8 mouse cellular contexts compared by ENCODE assay signal in the genomic region with DNA sequence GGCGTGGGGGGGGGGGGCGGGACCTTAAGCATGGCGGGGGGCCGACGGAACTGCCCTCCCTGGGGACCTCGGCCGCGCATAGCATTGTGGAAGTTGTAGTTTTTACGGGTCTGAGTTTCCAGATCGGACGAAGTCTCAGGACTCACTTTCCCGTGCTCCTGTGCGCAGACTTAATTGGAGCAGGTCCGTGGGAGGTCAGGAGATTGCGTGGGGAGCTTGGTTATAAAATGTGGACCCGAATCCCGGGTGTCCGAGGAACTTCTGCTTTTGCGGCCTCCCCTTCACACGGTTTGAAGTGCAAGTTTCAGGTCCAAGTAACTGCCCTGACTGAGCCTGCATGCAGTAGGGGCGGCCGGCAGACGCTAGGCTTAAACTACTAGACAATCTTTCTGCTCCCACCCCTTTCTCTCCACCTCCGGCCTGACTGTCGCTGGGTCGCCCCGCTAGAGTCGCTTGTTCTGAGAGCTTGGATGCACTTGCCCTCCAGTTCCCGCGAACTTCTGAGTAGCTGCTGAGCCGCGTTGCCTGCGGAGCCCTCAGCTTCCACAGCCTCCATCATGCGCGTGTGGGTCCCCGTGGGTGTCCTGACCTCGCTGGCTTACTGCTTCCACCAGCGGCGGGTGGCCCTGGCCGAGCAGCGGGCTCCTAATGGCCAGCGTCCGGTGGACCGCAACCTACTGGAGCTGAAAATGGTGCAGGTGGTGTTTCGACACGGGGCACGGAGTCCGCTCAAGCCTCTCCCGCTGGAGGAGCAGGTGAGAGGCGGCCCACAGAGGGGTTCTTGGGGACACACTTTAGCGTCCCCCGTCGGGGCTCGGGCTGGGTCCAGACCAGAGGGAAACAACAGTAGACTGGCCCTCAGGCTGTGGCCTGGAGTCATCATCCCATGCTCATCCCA. TPM values are rescaled to one million over a fixed set of nuclear protein-coding genes. Genes with fewer than 3 reads are reported as not detected.
A peak's percentile ranks its signal among the peaks of the same experiment; 100 is the strongest.
DNase-seq lines count a peak whose midpoint lies in the region; ATAC-seq and TF ChIP-seq lines count a peak whose summit lies in the region.

Acp6 (plus strand) TSS at position 167 of the 898 bp plus-strand sequence.

- peak within 1 kb of the TSS; percentile 95 for H3K4me3 ChIP-seq in E14TG2a.4 (replicated peaks; ENCODE audit: low read length)
- peak within 1 kb of the TSS; percentile 75 for H3K4me3 ChIP-seq in forebrain, embryonic 13.5 days
- H3K4me3 ChIP-seq in liver, postnatal 0 days (ENCODE audit: low read depth, low read length): peak within 1 kb of the TSS; percentile 87
- peak within 1 kb of the TSS; percentile 54 for H3K4me3 ChIP-seq in neural tube, embryonic 14.5 days (ENCODE audit: low read depth, low read length)

- intact Hi-C loops in heart, postnatal 10 days (cut with DNase I): loop anchor here (10.0 kb wide), 1 partner anchor 1246 kb away; no protein-coding TSS in a partner anchor

- WGBS in forebrain, embryonic 13.5 days: under 1% methylated on average over 54 of the region's 54 CpGs
- WGBS in large intestine, adult 2 months: under 1% methylated on average over 54 of the region's 54 CpGs
- under 1% methylated on average over 54 of the region's 54 CpGs for WGBS in liver, postnatal 0 days (ENCODE audit: insufficient replicate concordance)
- under 1% methylated on average over 54 of the region's 54 CpGs for WGBS in neural tube, embryonic 14.5 days

- H3K9ac ChIP-seq in forebrain, embryonic 13.5 days: peak within 1 kb of the TSS; percentile 78
- peak within 1 kb of the TSS; percentile 85 for H3K9ac ChIP-seq in liver, postnatal 0 days (replicated peaks)
- peak within 1 kb of the TSS; percentile 54 for H3K9ac ChIP-seq in neural tube, embryonic 14.5 days (replicated peaks; ENCODE audit: low read depth, low read length)

- peak; percentile 88 for DNase-seq in c-Kit-positive CD71-positive TER-119-positive erythroid progenitor cells, embryonic 14.5 days (ENCODE audit: low spot score)
- peak; percentile 93 to 94 for DNase-seq in heart, postnatal 10 days
- DNase-seq in large intestine, adult 2 months (ENCODE audit: low read depth, low spot score): peak; percentile 92
- peak; percentile 89 for DNase-seq in liver, postnatal 0 days
- DNase-seq in testis, postnatal 10 days (ENCODE audit: low spot score): peak; percentile 91

- peaks cover 50% of the 10 kb centered on the region for H3K4me1 ChIP-seq in E14TG2a.4 (replicated peaks; ENCODE audit: low read depth, low read length)
- peaks cover 22% of the 10 kb centered on the region for H3K4me1 ChIP-seq in forebrain, embryonic 13.5 days
- H3K4me1 ChIP-seq in liver, postnatal 0 days (ENCODE audit: insufficient read depth): peaks cover 17% of the 10 kb centered on the region
- no peaks in the 10 kb centered on the region for H3K4me1 ChIP-seq in neural tube, embryonic 14.5 days (ENCODE audit: control insufficient read depth, insufficient read depth, low read length)

- peak within 1 kb of the TSS; percentile 69 for H3K27ac ChIP-seq in forebrain, embryonic 13.5 days
- H3K27ac ChIP-seq in liver, postnatal 0 days (ENCODE audit: low read depth): peak within 1 kb of the TSS; percentile 86
- H3K27ac ChIP-seq in neural tube, embryonic 14.5 days (ENCODE audit: low read depth, low read length): peak within 1 kb of the TSS; percentile 48

- peak within 1 kb of the TSS; percentile 90 for H3K4me2 ChIP-seq in forebrain, embryonic 13.5 days
- peak within 1 kb of the TSS; percentile 87 for H3K4me2 ChIP-seq in liver, postnatal 0 days (ENCODE audit: low read depth, low read length)
- H3K4me2 ChIP-seq in neural tube, embryonic 14.5 days (ENCODE audit: low read depth, low read length): peak within 1 kb of the TSS; percentile 77

- no peaks in the 10 kb centered on the region for H3K9me3 ChIP-seq in E14TG2a.4 (ENCODE audit: low read length)
- H3K9me3 ChIP-seq in forebrain, embryonic 13.5 days (replicated peaks): no peaks in the 10 kb centered on the region
- H3K9me3 ChIP-seq in liver, postnatal 0 days (ENCODE audit: low read length): no peaks in the 10 kb centered on the region
- no peaks in the 10 kb centered on the region for H3K9me3 ChIP-seq in neural tube, embryonic 14.5 days (ENCODE audit: control insufficient read depth, low read length)

- TF ChIP-seq EP300 in liver, postnatal 0 days (IDR thresholded peaks at IDR 0.05; ENCODE audit: low read depth): no peak

- peaks cover 13% of the 10 kb centered on the region for H3K36me3 ChIP-seq in E14TG2a.4 (ENCODE audit: insufficient read depth, low read length)
- H3K36me3 ChIP-seq in forebrain, embryonic 13.5 days (ENCODE audit: poor library complexity, severe bottlenecking): peaks cover 4% of the 10 kb centered on the region; the same call in 1 of the 2 replicates
- no peaks in the 10 kb centered on the region for H3K36me3 ChIP-seq in liver, postnatal 0 days (replicated peaks; ENCODE audit: insufficient read depth, low read length)
- no peaks in the 10 kb centered on the region for H3K36me3 ChIP-seq in neural tube, embryonic 14.5 days (ENCODE audit: control insufficient read depth, insufficient read depth, low read length)

- no peak for TF ChIP-seq CTCF in E14TG2a.4 (conservative IDR thresholded peaks at IDR 0.05; ENCODE audit: low read length)
- no peak for TF ChIP-seq CTCF in liver, postnatal 0 days (IDR thresholded peaks at IDR 0.05; ENCODE audit: low read depth)

- peak; percentile 96 for ATAC-seq in forebrain, embryonic 13.5 days
- peak; percentile 93 for ATAC-seq in liver, postnatal 0 days
- peak; percentile 93 for ATAC-seq in neural tube, embryonic 14.5 days (ENCODE audit: low read depth)

- H3K27me3 ChIP-seq in E14TG2a.4 (ENCODE audit: insufficient read depth, low read length): no peaks in the 10 kb centered on the region
- H3K27me3 ChIP-seq in forebrain, embryonic 13.5 days: no peaks in the 10 kb centered on the region
- no peaks in the 10 kb centered on the region for H3K27me3 ChIP-seq in liver, postnatal 0 days (ENCODE audit: insufficient read depth, low read length)
- no peaks in the 10 kb centered on the region for H3K27me3 ChIP-seq in neural tube, embryonic 14.5 days (ENCODE audit: control insufficient read depth, insufficient read depth, low read length)

RNA-seq across cellular contexts. Expression of gene Acp6, which starts in this region (rescaled TPM):
- polyA plus RNA-seq in forebrain, embryonic 13.5 days (2015; fragmentation: Nextera tagmentation; extraction: Ambion mirVana): 21.8 and 26.8 TPM in 2 replicates
- total RNA-seq in heart, postnatal 10 days (2021): 10 to 100 TPM; 25.7 to 28.7 TPM
- 52.0 and 74.7 TPM in 2 replicates for polyA plus RNA-seq in large intestine, adult 2 months (2012; rRNA removed)
- 23.6 and 24.1 TPM in 2 replicates for polyA plus RNA-seq in liver, postnatal 0 days (2015; fragmentation: Nextera tagmentation; extraction: Ambion mirVana)
- polyA plus RNA-seq in neural tube, embryonic 14.5 days (2014; fragmentation: Nextera tagmentation; extraction: Ambion mirVana): 14.1 and 18.6 TPM in 2 replicates

Comparison
In these comparisons a context has a peak if more than half of its experiments do, and no peak if none do; other contexts are left out.
1. Peak in every context shown above with its lines: DNase-seq, ATAC-seq, H3K4me3 ChIP-seq and H3K27ac ChIP-seq.